Mouse (Mus musculus): ENCODE results near the gene Ptpn18. TPM values are rescaled to one million over a fixed set of nuclear protein-coding genes. Genes with fewer than 3 reads are reported as not detected.

The Ptpn18 gene
- total RNA-seq, 2 experiments from 2014 or later: 55.5 to 316 TPM

GRCm38 (mm10) chr1:34464310-34464817 is 4.8 kb downstream of the Ptpn18 start:
- ATAC-seq (replicated peaks; ENCODE audit: poor library complexity): peak; percentile 20

- peak; percentile 59 for ATAC-seq (replicated peaks; ENCODE audit: poor library complexity)
These were observed 5.9 kb downstream of the Ptpn18 start for GRCm38 (mm10) chr1:34465445-34465844.

- ATAC-seq (replicated peaks; ENCODE audit: poor library complexity): peak; percentile 9
These were observed 8.5 kb downstream of the Ptpn18 start for GRCm38 (mm10) chr1:34468051-34468450.

GRCm38 (mm10) chr1:34468500-34468899 is 8.9 kb downstream of the Ptpn18 start:
- no peak for ATAC-seq (replicated peaks; ENCODE audit: poor library complexity)

GRCm38 (mm10) chr1:34469801-34470200 is 10.2 kb downstream of the Ptpn18 start:
- no peak for ATAC-seq (replicated peaks; ENCODE audit: poor library complexity)

- ATAC-seq (replicated peaks; ENCODE audit: poor library complexity): peak; percentile 80
These were observed 13.1 kb downstream of the Ptpn18 start for GRCm38 (mm10) chr1:34472427-34473300.

GRCm38 (mm10) chr1:34478891-34479655 is 19.5 kb downstream of the Ptpn18 start:
- ATAC-seq (replicated peaks; ENCODE audit: poor library complexity): peak; percentile 30

- 0 out of 2 replicates have a peak, but pooled peaks have one; percentile 20 for ATAC-seq (replicated peaks; ENCODE audit: poor library complexity)
These were observed 21.2 kb downstream of the Ptpn18 start for GRCm38 (mm10) chr1:34480801-34481200.

- no peak for ATAC-seq (replicated peaks; ENCODE audit: poor library complexity)
These were observed 22.5 kb downstream of the Ptpn18 start for GRCm38 (mm10) chr1:34481920-34482669.

- ATAC-seq (replicated peaks; ENCODE audit: poor library complexity): peak; percentile 69
These were observed 24.9 kb downstream of the Ptpn18 start for GRCm38 (mm10) chr1:34484470-34484869.

GRCm38 (mm10) chr1:34485461-34486188 is 26.1 kb downstream of the Ptpn18 start:
- ATAC-seq (replicated peaks; ENCODE audit: poor library complexity): peak; percentile 77

GRCm38 (mm10) chr1:34487383-34487782 is 27.8 kb downstream of the Ptpn18 start:
- no peak for ATAC-seq (replicated peaks; ENCODE audit: poor library complexity)

- ATAC-seq (replicated peaks; ENCODE audit: poor library complexity): peak; percentile 21
These were observed 30.4 kb downstream of the Ptpn18 start for GRCm38 (mm10) chr1:34489852-34490541.

GRCm38 (mm10) chr1:34491480-34491879 is 31.9 kb downstream of the Ptpn18 start:
- no peak for ATAC-seq (replicated peaks; ENCODE audit: poor library complexity)

GRCm38 (mm10) chr1:34502991-34503390 is 43.4 kb downstream of the Ptpn18 start:
- ATAC-seq (replicated peaks; ENCODE audit: poor library complexity): no peak

- no peak for ATAC-seq (replicated peaks; ENCODE audit: poor library complexity)
These were observed 45.7 kb downstream of the Ptpn18 start for GRCm38 (mm10) chr1:34505307-34505706.

GRCm38 (mm10) chr1:34505970-34506551 is 46.5 kb downstream of the Ptpn18 start:
- peak; percentile 66 for ATAC-seq (replicated peaks; ENCODE audit: poor library complexity)

- ATAC-seq (replicated peaks; ENCODE audit: poor library complexity): no peak
These were observed 48.4 kb downstream of the Ptpn18 start for GRCm38 (mm10) chr1:34507986-34508385.

GRCm38 (mm10) chr1:34510575-34510981 is 51.0 kb downstream of the Ptpn18 start:
- peak; percentile 77 for ATAC-seq (replicated peaks; ENCODE audit: poor library complexity)
